Mouse (Mus musculus) liver, adult 2 months (tissue): ENCODE measurements at regions not wholly inside any gene's neighbourhood (a gene's known extent, or its start where the extent isn't known, plus 50 kb on each side); places are given as distances from the start of the nearest gene placed in this dataset.

Source experiments
- DNase-seq: peaks from one replicate; pipeline ENCODE4 v3.0.0-alpha.2; 2011; ENCODE audit warnings: low read depth, low spot score; ENCODE audit errors: extremely low read depth
- H3K27ac ChIP-seq: fragments of 200-500 bp; replicated peaks from 2 replicates; pipeline ENCODE4 v1.5.1; 2012; ENCODE audit warnings: low read depth, mild to moderate bottlenecking, control low read depth, inconsistent platforms, low read length; ENCODE audit not compliant: insufficient read depth
- H3K27me3 ChIP-seq: fragments of 200-500 bp; 2 replicates; pipeline ENCODE4 v1.6.1; 2012; ENCODE audit warnings: mild to moderate bottlenecking, moderate library complexity, low read length, inconsistent platforms; ENCODE audit not compliant: control insufficient read depth, insufficient read depth
- H3K36me3 ChIP-seq: fragments of 200-500 bp; 2 replicates; pipeline ENCODE4 v1.6.1; 2012; ENCODE audit warnings: low read length, inconsistent platforms; ENCODE audit not compliant: control insufficient read depth, insufficient read depth
- H3K4me1 ChIP-seq: fragments of 200-500 bp; 2 replicates; pipeline ENCODE4 v1.6.1; 2011; ENCODE audit warnings: low read length; ENCODE audit not compliant: control insufficient read depth, insufficient read depth
- H3K4me3 ChIP-seq: fragments of 200-500 bp; 2 replicates; pipeline ENCODE4 v1.5.1; 2011; ENCODE audit warnings: low read depth, mild to moderate bottlenecking, control low read depth, low read length, moderate library complexity; ENCODE audit not compliant: insufficient read depth
- H3K79me2 ChIP-seq: fragments of 200-500 bp; 2 replicates; pipeline ENCODE4 v1.6.1; 2012; ENCODE audit warnings: inconsistent platforms, mild to moderate bottlenecking, low read length, moderate library complexity; ENCODE audit not compliant: control insufficient read depth, insufficient read depth
- H3K9ac ChIP-seq: fragments of 200-500 bp; 2 replicates; pipeline ENCODE4 v1.6.1; 2012; ENCODE audit warnings: low read depth, mild to moderate bottlenecking, control low read depth, inconsistent platforms, low read length
- CTCF ChIP-seq: fragments of 200-500 bp; IDR thresholded peaks from 2 replicates; pipeline ENCODE4 v1.5.1; 2011; ENCODE audit warnings: low read depth, low read length, control low read depth
- POLR2A ChIP-seq: fragments of 200-500 bp; IDR thresholded peaks from 2 replicates; pipeline ENCODE4 v1.6.1; 2011; ENCODE audit warnings: low read length, control low read depth; ENCODE audit not compliant: insufficient read depth; ENCODE audit errors: extremely low read depth
- WGBS: fragments of 180-500 bp; shearing (Covaris S2); methylation state at CpG from one replicate; pipeline ENCODE4 v1.1.7; 2018; 5-methylcytosine and 5-hydroxymethylcytosine counted together

DNA sequence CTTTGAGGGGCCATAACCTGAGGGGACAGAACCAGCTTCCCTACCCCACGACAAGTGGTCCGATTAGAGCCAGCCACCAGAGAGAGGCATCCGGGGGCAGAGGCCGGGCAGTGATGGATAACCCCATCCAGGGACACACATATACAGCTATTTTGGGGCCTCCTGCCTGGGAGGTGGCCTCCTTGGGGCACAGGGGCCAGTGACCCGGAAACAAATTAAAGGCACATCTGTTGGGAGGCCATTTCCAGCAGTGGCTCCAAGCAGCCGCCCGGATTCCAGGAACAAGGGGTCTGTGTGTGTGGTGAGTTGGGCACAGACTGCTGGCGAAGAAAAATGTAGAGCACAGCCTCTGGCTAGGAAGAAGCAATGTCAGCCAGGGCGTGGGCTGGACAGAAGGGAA lies 144.2 kb upstream of the Mycn start:
- Histone ChIP-seq H3K9ac (no peak overlapping the region), H3K36me3 (no peaks in the 10 kb centered on the region), H3K27me3 (no peaks in the 10 kb centered on the region), H3K27ac (no peak overlapping the region), H3K4me3 (no peak overlapping the region), H3K4me1 (no peaks in the 10 kb centered on the region), H3K79me2 (no peaks in the 10 kb centered on the region)
- DNase-seq: no peak
- TF ChIP-seq POLR2A (no peak), CTCF (no peak)
- WGBS: 92% methylated on average over 9 of the region's 9 CpGs

GRCm38 (mm10) chr12:13085484-13085883 lies 143.8 kb upstream of the Mycn start:
- DNase-seq: no peak
- no peaks in the 10 kb centered on the region for H3K36me3 ChIP-seq
- 99% methylated on average over 6 of the region's 6 CpGs for WGBS
- no peaks in the 10 kb centered on the region for H3K27me3 ChIP-seq
- H3K27ac ChIP-seq: no peak overlapping the region
- H3K79me2 ChIP-seq: no peaks in the 10 kb centered on the region
- H3K4me3 ChIP-seq: no peak overlapping the region
- H3K4me1 ChIP-seq: no peaks in the 10 kb centered on the region
- H3K9ac ChIP-seq: no peak overlapping the region
- TF ChIP-seq CTCF (no peak), POLR2A (no peak)

DNA sequence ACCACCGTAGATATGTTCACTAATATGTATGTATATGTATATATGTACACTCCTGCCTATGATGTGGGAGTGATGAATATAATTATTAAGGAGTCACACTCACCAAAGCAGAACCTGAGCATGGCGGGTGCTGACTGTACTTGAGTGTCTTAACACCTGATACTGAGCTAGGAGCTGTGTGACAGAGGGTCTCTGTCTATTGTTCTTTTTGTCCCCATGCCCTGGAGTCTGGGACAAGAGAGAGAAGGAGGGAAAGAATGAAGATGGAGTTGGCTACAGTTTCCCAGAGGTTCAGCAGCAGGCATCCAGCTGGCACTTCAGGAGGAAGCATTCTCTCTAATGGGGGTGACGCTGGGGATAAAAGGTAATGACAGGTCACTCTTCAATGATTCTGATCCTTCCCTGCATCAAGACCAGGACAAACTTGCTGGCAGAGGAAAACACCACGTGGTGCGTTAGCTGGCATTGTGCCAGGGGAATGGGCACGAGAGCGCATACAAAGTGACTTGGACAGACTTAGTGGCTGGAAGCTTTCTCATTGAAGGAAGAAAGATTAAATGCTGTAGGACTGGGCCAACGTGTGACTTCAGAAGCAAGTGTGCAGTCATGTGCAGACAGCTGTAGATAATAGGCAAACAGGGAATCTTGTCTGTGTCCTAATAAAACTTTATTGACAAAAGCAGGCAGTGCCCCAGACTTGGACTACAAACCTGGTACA lies 141.8 kb upstream of the Mycn start:
- no peaks in the 10 kb centered on the region for H3K36me3 ChIP-seq
- TF ChIP-seq CTCF: no peak
- TF ChIP-seq POLR2A: no peak
- no peak for DNase-seq
- H3K4me1 ChIP-seq: no peaks in the 10 kb centered on the region
- H3K9ac ChIP-seq: no peak overlapping the region
- no peaks in the 10 kb centered on the region for H3K79me2 ChIP-seq
- no peak overlapping the region for H3K4me3 ChIP-seq
- no peaks in the 10 kb centered on the region for H3K27me3 ChIP-seq
- no peak overlapping the region for H3K27ac ChIP-seq
- 70% methylated on average over 8 of the region's 8 CpGs for WGBS

GRCm38 (mm10) chr12:13080791-13081190 lies 139.1 kb upstream of the Mycn start:
- no peaks in the 10 kb centered on the region for H3K27me3 ChIP-seq
- no peak for DNase-seq
- WGBS: 84% methylated on average over 5 of the region's 5 CpGs
- no peak overlapping the region for H3K4me3 ChIP-seq
- H3K36me3 ChIP-seq: no peaks in the 10 kb centered on the region
- no peaks in the 10 kb centered on the region for H3K4me1 ChIP-seq
- TF ChIP-seq POLR2A: no peak
- no peak for TF ChIP-seq CTCF
- H3K27ac ChIP-seq: no peak overlapping the region
- no peak overlapping the region for H3K9ac ChIP-seq
- H3K79me2 ChIP-seq: no peaks in the 10 kb centered on the region

DNA sequence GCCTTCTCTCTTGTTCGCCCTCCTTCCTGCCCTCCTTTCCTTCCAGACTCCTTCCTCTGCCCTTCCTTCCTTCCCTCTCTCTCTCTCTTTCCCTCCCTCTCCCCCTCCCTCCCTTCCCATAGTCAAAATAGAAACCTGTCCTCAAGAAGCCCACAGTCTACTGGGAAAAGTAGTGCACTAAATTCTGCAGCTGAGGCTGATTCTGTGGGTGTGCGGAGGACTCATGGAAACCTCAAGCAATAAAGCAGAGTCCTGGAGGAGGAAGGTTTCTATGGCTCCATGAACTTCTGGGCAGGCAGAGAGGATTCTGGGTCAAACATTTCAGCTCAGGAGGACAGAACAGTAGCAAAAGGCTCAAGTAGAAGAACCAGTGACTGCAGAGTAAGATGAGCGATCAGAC lies 138.1 kb upstream of the Mycn start:
- H3K36me3 ChIP-seq: no peaks in the 10 kb centered on the region
- no peaks in the 10 kb centered on the region for H3K27me3 ChIP-seq
- H3K4me1 ChIP-seq: no peaks in the 10 kb centered on the region
- no peaks in the 10 kb centered on the region for H3K79me2 ChIP-seq
- H3K9ac ChIP-seq: no peak overlapping the region
- 94% methylated on average over 3 of the region's 3 CpGs for WGBS
- no peak overlapping the region for H3K4me3 ChIP-seq
- H3K27ac ChIP-seq: no peak overlapping the region
- no peak for DNase-seq
- TF ChIP-seq CTCF (no peak), POLR2A (no peak)

GRCm38 (mm10) chr12:13077689-13078088 lies 136.0 kb upstream of the Mycn start:
- Histone ChIP-seq H3K27me3 (no peaks in the 10 kb centered on the region), H3K79me2 (no peaks in the 10 kb centered on the region), H3K27ac (no peak overlapping the region), H3K36me3 (no peaks in the 10 kb centered on the region), H3K4me1 (no peaks in the 10 kb centered on the region), H3K9ac (no peak overlapping the region), H3K4me3 (no peak overlapping the region)
- DNase-seq: no peak
- no peak for TF ChIP-seq POLR2A
- TF ChIP-seq CTCF: no peak
- 84% methylated on average over 4 of the region's 4 CpGs for WGBS
